Mouse (Mus musculus) c-Kit-positive CD71-positive TER-119-positive erythroid progenitor cells, embryonic 14.5 days (primary cell): ENCODE measurements around the gene Zkscan17.
"Not testable (repeated sequence)": the region's sequence is repeated elsewhere in the genome, so short reads cannot be mapped to it uniquely, and the experiment has no call there.

ENCODE experiments used
- DNase-seq: peaks from one replicate; pipeline ENCODE4 v3.0.0-alpha.2; 2013; ENCODE audit warnings: low spot score

Gene Zkscan17

DNA sequence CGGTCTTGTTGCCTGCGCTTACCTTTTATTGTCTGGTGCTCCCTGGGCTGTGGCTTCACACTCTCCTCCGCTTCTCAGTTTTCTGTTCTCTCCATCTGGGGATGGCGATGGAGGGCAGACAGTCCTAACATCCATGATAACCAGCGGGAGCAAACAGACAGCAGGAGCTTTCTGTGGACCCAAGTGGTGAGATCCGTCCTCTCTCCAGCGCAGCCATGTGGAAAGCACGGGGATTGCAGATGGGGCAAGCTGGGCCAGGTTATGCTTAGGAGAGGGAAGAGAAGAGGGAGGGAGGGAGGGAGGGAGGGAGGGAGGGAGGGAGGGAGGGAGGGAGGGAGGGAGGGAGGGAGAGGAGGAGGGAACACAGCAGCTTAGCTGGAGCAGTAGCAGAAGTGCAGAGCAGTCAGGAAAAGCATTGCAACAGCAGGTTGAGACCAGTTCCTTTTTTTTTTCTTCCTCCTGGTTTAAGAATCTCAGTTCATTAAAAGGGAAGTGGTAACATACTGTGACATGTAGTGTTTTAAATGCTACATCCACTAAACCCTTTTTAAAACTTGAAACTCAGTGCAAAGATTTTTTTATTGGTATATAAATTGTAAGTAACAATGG lies at the start of gene Zkscan17:
Gene Zkscan17 (minus strand): TSS at position 280 of the 609 bp plus-strand sequence.
- DNase-seq, result no peak

DNA sequence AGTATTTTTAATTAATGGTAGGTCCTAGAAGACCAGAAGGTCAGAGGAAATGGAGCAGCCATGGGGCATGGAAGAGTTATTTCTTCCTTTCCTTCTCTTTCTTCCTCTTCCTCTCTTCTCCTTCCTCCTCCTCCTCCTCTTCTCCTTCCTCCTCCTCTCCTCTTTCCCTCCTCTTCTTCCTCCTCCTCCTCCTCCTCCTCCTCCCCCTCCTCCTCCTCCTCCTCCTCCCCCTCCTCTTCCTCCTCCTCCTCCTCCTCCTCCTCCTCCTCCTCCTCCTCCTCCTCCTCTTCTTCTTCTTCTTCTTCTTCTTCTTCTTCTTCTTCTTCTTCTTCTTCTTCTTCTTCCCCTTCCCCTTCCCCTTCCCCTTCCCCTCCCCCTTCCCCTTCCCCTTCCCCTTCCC lies 49.6 kb upstream of the Zkscan17 start, which contains the start of gene Olfr222:
Gene Olfr222 (minus strand): TSS at position 101 of the 400 bp plus-strand sequence.
- not testable (repeated sequence) for DNase-seq

DNA sequence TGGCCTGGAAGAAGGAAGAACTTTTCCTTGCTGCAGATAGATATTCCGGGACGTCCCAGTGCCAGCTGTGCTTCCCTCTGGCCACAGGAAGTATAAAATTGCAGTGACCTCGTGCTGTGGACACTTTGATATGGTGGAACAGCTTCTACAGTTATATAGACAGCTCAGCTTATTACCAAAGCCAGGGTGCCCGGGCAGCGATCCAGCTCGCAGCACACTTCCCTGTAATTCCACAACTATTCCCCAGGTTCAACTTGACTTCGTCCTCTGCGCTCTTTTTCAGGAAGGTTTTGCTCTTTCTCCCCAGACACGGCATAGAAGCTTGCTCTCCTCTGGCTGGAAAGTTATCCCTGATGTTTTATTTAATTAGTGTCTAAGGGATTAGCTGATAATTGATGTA lies 49.2 kb upstream of the Zkscan17 start:
- no peak for DNase-seq

DNA sequence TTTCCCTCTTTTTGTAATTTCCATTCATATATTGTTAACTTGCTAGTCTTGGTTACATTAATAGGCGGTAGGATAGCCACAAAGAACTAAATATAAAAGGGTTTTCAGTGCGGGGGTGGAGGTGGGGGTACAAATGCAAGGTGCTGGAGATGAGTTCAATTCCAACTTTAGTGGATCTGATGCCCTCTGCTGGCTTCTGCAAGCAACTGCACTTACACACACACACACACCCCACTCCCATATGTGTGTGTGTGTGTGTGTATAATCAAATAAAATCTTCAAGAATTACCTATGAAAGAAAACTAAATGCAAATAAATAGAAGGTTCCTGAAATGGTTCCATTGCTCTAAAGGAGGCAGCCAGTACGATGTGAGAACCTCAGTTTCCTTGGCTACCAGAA lies 42.8 kb upstream of the Zkscan17 start:
- no peak for DNase-seq

DNA sequence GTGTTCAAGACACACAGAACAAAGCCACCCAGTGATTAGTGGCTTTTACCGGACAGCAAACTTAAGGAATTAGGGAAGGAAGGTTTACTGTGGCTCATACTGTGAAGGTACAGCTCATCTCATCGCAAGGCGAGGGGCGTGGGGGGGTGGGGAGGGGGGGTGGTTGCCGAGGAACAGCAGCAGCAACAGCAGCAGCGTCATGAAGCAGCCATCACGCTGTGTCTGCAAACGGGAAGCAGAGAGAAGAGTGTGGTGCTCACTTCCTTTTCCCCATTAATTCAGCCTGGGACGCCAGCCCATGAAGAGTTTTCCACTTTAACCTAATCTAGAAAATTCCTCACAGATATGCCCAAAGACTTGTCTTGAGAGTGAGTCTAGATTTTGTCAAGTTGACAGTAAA lies 36.3 kb upstream of the Zkscan17 start:
- no peak for DNase-seq

DNA sequence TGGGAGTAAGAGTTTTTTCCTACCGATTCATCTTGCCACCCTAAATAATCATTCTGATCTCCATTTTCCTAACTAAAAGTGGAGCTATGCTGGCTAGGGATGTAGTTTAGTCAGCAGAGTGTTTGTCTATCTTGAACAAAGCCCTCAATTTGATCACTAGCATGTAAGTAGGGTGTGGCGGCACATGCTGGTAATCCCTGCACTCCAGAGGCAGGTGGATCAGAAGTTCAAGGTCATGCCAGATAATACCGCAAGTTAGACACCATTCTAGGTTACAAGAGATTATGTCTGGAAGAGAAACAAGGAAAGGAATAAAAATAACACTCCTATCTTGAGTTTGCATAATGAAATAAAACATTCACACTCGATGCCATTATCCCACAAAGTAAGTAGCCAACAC lies 35.8 kb upstream of the Zkscan17 start:
- no peak for DNase-seq

DNA sequence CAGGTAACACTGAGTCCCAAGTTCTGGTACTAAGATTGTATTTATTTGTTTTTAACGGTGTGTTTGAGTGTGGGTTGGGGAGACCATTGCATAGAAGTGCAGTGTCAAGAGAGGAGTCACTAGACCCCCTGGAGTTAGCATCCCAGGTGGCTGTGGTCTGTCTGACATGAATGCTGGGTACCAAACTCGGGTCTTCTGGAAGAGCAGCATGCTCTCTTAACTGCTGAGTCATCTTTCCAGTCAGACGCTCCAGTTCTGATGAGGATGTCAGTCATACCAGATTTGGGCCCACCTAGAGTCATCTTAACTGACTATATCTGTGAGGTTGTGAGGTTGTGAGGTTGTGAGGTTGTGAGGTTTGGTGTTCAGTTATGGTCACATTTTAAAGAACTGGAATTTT lies 34.4 kb upstream of the Zkscan17 start:
- no peak for DNase-seq

DNA sequence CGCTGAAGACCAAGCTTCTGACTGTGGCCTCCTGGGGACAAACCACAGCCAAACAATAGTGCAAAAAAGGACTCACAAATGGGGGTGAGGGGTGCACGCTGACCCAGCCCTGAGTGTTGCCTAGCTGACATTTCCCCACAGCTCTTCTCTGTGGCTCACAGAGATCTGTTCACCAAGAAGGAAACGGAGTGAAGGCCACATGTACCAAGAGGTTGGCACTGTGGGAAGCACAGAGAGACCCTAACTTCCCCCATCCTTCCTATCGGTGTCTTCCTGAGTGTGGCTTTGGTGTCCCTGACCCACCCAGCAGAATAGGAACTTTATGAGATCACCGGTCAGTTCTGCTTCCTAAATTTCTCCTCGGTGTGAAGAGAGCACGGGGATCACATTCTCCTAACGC lies 28.0 kb upstream of the Zkscan17 start:
- DNase-seq, result no peak

DNA sequence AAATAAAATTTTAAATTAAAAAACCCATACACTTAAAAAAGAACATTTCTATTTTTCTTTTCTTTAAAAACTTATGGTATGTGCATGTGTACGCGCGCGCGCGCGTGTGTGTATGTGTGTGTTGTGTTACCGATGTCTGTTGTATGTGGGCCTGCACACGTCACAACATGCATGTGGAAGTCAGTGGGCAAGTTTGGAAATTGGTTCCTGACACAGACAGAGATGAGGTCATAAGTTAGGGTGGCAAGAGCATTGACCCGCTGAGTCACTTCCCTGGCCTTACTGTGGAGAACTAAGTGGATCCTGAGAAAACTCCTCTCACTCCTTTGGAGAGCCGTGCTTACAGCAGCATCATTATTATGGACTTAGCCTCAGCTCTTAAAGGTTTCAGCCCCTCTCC lies 27.6 kb upstream of the Zkscan17 start:
- no peak for DNase-seq

DNA sequence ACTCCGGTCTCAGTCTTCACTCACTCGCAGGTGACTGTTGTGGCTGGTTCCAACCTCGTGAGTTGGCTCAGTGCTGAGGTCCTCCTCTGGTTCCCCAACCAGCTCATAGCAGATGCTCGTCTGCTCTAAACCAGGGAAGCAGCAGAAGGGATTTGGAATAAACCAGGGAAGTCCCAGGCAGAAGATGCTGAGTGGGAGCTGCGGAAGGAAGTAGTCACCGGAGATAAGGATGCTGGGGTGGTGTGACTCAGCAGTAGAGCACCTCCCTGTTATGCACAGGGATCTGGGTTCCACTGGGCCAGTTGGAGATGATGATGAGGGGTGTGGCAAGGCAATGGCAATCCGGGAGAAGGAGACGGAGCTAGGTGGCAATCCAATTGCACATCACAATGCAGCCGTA lies 17.5 kb upstream of the Zkscan17 start:
- DNase-seq, result no peak

DNA sequence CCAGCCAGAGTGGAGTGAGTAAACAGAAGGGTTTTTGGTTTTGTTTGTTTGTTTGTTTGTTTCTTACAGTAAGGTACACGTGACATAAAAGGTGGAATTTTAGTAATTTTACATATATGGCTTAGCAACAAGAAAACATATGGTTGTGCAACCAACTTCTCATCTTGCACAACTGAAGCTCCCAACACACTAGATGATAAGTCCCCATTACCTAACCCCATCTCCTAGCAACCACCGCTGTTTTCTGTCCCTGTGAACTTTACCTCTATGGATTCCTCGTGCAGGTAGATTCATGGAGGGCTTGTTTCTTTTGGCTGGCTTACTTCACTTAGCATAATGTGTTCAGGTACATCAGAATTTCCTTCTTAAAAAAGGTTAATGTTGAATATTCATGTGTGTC lies 16.8 kb upstream of the Zkscan17 start:
- DNase-seq, result no peak

DNA sequence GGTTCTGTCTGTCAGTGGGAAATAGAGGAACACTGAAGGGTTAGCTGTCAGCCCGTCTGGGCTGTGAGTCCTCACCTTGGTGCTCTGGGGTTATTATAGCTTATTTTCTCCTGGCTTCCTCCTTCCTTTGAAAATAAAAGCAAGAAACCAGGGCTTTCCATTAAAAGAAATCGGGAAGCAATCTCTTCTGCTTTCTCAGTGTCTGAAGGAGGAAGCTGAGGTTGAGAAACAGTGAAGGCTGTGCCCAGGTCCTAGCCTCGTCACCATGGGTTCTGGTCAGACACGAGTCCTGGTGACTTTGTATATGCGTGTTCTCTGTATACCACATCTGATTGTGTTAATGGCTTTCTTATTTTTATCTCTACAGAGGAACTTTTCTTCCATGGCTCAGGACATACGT lies 15.9 kb upstream of the Zkscan17 start:
- DNase-seq, result no peak

DNA sequence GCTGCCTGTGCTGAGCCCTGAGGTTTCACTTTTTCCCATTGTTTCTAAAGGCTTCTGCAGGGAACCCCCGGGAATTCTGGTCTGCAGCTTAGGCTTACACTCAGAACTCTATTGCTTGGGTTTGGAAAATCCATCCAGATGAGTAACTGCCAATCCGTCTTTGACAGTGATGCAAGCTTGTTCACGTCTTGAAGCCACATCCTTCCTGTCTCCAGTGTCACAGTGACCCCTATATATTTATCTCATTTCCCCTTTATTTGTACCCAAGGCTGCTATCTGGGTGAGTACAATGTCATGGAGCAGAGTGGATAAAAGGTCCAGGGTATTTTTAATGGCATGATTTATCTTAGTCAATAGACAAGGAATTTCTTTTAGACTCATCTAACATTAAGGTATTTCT lies 14.8 kb upstream of the Zkscan17 start, which contains the start of gene Nlrp3:
Gene Nlrp3 (plus strand): TSS at position 245 of the 400 bp plus-strand sequence.
- no peak for DNase-seq

DNA sequence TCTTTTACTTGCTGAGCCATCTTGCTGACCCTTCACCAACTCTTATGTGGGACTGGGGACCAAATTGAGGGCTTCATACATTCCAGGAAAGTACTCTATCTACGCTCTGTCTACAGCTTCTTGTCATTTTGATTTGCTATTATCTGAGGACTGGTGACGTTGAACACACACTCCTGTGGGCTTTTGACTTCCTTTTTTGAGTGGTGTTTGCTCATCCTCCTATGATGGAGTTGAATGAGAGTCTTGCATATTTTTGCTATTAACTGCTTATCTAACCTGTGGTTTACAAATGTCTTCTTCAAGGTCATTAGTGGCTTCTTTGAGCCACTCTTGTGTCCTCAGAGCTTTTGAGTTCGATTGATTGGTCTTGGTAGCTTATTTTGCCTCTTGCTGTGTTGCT lies 13.6 kb upstream of the Zkscan17 start:
- DNase-seq, result no peak

DNA sequence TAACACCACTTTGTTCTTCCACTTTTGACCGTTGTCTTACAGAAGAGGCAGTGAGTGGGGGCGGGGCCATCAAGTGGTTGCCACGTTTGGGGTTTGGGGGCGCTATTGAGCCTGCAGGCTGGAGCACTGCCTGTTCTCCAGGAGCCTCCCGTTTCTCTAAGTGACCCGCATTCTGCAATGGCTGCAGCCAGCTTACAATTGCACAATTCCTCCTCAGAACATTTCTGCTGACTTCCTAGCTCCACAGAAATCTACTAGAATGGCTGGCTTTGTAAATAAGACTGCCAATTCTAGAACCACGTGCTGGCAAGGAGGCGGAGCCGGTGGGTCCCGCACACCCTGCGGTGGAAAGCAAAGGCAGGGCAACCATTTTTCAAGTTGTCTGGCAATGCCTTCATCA lies 11.8 kb upstream of the Zkscan17 start:
- DNase-seq, result no peak

DNA sequence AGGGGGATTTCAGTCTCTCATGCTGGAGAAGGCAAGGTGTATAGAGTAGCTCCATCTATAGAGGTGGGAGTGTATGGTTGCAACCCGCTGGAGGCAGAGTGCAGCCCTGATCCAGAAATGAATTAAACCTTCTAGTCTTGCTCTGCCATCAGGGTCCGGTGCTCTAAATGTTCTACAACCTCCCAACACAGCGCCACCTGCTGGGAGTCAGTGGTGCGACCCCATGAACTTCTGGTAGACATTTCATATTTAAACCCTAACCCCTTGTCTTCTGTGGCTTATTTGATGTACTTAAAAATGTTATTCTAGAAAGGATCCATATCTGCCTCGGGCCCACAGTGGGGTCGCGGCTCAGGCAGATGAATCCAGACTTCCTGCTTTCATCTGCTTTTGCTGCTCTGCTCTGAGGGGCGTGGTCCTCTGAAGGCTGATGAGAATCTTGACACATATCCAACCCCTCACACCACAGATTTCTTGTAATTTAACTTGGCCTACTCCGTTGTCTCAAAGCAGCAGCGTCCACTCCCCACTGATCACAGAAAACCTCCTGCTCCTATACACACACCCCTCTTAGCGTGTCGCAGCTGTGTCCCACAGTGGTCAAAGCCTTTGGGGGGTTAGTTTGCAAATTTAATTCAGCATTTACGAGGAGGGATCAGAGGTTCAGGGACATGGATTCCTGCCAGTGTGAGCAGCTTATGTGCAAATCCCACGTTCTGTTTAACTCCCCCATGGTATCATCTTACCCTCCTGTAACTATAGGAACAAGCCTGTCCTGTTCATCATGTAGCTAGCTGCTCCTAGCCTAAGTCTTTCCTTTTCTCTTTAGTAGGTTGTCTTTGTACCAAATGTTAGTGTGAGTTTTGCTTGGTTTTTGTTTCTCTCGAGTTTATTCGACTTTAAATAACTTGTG lies 10.9 kb upstream of the Zkscan17 start:
- peak; percentile 14 for DNase-seq

DNA sequence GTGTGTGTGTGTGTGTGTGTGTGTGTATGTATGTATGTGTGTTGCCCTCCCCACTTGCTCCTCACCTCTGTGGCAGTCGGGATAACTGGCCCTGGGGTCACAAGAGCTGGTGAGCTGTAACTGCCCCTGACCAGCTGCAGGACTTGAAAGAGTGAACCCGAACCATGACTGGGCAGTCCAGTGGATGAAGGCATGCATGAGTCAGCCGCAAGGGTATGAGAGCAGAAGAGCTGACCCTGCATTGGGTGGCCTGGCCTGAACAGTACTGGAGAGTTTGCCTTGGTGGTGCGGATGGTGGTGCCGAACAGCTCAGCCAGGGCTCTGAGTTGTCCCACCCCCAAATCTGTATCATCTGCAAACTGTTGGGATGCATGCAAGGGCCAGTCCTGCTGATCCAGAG lies 5.0 kb upstream of the Zkscan17 start:
- no peak for DNase-seq

DNA sequence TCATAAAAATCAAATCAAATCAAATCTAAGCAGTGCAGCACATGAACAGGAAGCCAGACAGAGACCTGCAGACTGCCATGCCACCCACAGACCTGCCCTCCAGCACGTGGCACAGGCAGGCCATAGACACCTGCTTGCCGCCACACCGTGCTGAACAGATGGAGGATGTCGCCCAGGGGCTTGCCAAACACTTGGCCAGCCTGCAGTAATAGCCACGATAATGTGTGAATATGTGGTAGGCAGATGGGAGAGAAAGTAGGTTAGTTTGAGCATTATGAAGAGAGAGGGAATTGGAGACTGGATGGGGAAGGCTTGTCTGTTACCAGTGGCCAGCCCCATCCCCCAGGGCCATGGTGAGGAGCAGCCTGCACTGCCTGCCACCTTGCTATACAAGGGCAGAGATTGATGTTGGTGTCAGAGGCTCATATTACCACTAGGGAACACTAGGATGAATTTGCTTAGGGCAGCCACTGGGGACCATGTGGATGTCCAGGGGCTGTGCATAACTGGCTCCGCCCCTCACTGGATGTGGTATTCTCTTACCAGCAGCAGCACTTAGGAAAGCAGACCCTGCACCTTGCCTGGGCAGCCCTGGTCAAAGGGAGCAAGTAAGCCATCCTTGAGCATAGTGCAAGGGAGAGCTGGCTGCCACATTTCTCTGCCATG lies 4.5 kb upstream of the Zkscan17 start:
- no peak for DNase-seq

DNA sequence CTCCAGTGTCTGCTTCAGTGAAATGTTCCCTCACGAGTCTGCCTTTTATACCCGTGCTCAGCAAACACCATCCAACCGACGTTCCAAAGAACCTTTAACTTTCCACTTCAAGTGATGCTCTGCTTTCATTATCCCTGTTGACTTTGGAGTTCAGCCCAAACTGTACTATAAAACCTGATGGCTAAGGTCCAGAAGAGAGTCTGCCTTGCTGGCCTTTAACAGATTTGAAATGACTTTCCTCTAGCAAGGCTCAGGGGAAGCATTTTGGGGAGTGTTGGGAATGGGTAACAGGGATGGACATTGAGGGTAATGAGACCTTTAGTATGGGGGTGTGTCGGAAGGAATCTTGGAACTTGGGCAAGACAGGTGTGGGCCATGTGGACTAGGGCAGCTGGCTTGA lies 3.7 kb upstream of the Zkscan17 start:
- DNase-seq, result no peak

DNA sequence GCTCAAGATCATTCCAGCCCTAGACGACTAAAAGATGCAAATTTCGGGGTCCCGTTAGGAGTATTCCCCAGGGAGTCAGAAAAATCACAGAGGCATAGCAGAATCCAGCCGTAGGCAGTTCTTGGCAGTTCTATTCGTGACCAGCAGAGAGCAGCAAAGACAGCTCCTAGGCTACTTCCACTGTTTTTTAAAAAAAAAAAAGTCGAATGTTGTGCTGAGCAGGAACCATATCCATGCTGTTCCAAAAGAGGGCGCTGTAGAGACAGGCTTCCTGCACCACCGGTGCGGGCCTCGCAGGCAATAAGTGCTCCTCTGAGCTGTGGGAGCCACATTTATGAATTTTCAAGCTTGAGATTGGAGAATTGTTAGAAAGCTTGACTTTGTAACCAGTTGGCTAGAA lies 1.3 kb downstream of the Zkscan17 start:
- peak; percentile 53 for DNase-seq

DNA sequence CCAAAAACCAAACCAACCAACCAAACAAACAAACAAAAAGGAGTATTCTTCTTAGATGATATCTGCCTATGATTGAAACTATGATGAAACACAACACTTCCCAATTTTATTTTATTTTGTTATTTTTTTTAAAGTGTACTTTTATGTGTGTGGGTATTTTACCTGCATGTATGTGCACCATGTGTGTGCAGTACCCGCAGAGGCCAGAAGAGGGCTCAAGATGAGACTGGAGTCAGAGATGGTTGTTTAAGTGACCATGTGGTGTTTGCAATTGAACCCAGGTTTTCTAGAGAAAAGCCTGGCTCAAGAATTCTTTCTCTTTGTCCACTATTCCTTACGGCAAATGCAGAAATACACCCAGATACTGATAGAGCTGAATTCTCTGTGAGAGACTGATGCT lies 2.4 kb downstream of the Zkscan17 start:
- no peak for DNase-seq

DNA sequence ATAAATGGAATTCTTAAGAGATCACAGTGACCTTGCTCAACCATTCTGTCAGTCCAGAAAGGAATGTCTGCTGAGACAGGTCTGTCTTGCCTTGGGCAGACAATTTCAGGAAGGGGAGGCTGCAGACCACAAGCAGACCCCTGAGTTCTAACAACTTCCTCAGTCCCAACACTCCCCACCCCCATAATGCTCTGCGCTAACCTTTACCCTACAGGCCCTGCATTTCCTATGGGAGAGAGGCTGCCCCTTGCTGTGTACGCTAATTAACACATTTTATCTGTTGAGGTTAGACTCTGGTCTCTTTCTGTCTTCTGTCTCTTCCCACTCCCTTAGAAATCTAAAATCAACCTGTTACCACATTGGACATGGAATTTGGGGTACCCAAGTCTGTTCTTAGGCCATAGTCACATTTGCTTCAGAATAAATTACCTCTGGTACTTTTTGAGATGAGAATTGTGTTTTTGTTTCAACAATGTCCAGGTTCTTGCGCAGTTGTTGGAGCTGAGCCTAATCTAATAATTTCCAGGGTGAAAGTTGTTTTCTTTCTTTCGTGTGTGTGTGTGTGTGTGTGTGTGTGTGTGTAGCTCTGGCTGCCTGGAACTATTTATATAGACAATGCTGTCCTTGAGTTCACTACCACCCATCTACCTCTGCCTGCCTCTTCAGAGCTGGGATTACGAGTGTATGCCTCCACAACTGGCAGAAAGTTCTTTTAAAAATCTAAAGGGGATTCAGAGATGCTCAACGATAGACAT lies 6.6 kb downstream of the Zkscan17 start:
- no peak for DNase-seq
